Mouse (Mus musculus) 3134 (cell line): Measurements from ENCODE around the gene Fbxl13.
A peak's percentile ranks its signal among the peaks of the same experiment; 100 is the strongest.

Source experiments
- DNase-seq: peaks from one replicate; pipeline ENCODE4 v3.0.0-alpha.2; 2011; ENCODE audit warnings: low spot score; ENCODE audit not compliant: insufficient read length; ENCODE audit errors: extremely low read depth

Gene Fbxl13

DNA sequence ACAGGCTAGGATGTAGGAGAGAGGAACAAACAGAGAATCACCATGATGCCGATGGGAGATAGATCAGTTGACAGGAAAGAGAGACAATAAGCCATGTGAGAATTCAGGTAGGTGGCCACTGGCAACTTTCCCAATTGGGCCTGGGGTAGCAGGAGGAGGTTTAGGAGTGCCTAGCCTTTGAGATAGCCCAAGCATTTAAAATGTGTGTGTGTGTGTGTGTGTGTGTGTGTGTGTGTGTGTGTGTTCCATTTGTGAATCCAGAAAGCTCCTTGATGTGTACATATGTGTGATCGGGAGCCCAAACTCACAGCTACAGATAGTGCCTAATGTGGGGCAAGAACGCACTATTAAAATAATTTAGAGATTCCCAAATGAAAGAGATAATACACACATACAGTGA, 67.3 kb downstream of the Fbxl13 start:
- DNase-seq, result no peak

GRCm38 (mm10) chr5:21575210-21575550, 70.3 kb downstream of the Fbxl13 start:
- no peak for DNase-seq

- no peak for DNase-seq
Observed at GRCm38 (mm10) chr5:21574386-21575209, 70.8 kb downstream of the Fbxl13 start.

- DNase-seq, result no peak
Observed at GRCm38 (mm10) chr5:21572764-21573416, 72.5 kb downstream of the Fbxl13 start.

DNA sequence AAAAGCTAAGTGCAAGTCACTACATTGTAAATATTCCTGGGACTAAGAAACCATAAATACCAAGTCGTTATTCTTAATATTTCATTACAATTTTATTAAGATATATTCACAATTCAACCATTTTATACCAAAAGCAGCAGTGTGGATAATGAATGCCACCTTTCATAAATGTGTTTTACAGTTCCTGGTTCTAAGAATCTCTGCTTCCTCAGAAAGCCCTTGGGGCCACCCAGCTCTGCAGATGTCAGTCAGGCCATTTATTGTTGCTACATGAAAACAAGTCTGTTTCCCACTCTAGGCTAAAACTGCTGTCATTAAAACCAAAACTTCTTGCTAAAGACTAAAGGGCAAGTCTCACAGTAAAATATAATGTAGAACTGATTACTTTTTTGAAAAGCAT, 77.7 kb downstream of the Fbxl13 start:
- DNase-seq, result no peak

DNA sequence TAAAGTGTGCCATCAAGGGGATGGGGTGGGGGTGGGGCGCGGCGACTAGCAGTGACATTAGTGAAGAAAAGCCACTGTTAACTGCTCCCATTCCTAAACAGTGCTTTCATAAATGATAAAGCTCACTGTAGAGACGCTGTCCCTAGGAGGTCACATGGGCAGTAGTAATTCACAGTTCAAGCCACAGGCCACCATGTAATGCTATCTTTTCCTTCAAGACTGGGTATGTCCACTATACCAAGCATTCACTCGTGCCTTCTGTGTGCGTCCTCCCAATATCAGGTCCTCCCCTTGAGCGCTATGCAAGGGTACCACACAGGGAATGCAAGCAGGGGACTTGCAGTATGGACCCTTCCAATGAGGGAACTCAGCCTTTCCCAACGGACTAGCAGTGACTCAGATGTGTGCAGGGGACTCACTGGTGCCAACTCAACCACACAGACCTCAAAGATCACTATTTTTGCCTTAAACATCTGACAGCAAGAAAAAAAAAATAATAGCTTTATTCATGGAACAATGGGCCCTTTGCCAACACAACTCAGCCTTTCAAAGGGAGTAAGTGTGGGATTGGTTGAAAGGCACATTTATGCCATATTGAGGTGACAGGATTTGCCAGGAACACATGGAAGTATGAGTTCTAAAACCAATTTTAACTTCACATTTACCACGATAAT, 79.9 kb downstream of the Fbxl13 start:
- DNase-seq, result peak; percentile 81

GRCm38 (mm10) chr5:21563936-21564335, 81.5 kb downstream of the Fbxl13 start:
- no peak for DNase-seq

DNA sequence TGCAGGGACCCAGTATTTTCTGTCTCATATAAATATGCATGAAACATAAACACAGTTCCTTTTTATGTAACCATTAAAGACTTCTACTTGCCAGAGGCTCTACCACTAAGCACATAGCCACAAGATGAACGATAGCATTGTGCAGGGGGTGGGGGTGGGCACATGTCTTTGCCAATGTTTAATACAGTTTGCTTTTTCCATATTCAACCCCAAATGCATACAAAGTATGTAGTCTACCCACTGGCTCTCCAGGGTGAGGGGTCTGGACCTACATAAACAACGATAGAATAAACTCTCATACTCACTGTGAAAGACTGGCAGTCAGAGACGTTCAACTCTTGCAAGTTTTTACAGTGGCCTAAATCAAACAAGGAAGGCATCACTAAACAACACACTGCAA, 88.9 kb downstream of the Fbxl13 start:
- no peak for DNase-seq

- DNase-seq, result no peak
Observed at GRCm38 (mm10) chr5:21554732-21555131, 90.7 kb downstream of the Fbxl13 start.

- DNase-seq, result no peak
Observed at GRCm38 (mm10) chr5:21553685-21554084, 91.7 kb downstream of the Fbxl13 start.

DNA sequence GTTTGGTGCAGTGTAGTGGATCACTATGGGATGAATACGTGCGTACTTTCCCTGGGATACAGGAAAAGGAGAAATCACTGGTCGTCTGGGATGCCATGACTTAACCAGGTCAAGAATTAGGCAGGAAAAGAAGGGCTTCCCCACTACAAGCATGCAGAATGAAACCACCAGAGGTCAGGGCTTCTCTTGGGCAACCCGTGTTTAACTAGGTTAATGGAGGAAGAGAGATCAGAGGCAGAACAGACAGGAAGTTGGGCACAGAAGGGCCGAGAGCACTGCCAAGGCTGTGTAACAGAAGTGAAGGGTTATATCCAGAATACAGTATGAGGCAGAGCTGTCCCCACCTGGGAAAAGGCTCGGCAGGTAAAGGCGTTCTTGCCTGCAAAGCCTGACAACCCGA, 98.4 kb downstream of the Fbxl13 start:
- no peak for DNase-seq

GRCm38 (mm10) chr5:21545786-21546185, 99.6 kb downstream of the Fbxl13 start:
- DNase-seq, result peak; percentile 29

DNA sequence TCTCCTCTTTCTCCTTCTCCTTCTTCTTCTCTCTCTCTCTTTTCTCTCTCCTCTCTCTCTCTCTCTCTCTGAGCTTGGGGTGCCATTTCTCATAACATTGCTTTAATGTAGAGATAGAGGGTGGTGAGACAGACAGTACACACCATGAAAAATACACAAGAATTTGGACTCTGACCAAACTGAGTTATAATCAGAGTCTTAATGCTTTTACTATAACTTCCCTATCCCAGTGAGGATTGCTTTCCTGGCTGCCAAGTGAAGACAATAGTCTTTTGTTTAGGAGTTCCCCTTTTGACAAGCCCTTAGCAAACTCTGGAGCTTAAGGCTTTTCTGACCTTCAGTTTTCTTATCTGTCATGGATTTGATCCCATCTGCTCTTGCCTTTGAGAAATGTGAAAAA, 100.2 kb downstream of the Fbxl13 start:
- DNase-seq, result no peak

DNA sequence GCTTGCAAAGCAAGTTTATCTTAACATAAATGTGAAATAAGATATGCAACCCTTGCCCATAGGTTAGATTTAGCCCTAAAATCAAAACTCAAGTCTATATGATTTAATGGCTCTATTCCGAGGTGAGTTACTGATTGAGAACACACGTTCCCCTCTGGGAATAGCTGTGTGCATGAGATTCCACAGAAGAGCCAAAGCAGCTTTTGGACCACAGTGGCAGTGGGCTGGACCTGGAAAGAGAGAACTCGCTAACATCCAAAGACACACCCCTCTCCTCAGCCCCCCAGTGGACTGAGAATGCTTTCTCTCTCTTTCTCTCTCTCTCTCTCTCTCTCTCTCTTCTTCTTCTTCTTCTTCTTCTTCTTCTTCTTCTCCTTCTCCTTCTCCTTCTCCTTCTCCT, 100.6 kb downstream of the Fbxl13 start:
- no peak for DNase-seq

- no peak for DNase-seq
Observed at GRCm38 (mm10) chr5:21543409-21544201, 101.8 kb downstream of the Fbxl13 start, which contains the start of gene Lrrc17. TSS of gene Lrrc17 (plus strand) at chr5:21543559.

- no peak for DNase-seq
Observed at GRCm38 (mm10) chr5:21542226-21542625, 103.2 kb downstream of the Fbxl13 start.

DNA sequence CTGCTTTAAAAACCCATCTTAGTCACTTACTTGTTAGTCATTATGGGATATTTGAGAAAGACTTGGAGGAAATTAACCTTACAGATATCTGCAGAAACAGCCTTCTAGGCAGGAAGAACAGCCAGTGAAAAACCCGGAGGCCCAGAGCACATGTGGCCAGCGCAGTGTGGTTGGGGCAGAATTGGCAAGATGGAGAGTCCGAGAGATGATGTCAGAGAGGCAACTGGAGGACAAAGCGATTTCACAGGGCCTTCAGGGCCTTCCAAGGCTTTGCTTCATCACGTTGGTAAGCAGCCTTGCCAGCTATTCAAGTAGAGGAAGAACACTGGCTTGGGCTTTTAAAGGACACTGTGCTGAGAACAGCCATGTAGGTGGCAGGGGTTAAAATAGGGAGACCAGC, 112.5 kb downstream of the Fbxl13 start:
- DNase-seq, result no peak

GRCm38 (mm10) chr5:21532126-21532525, 113.3 kb downstream of the Fbxl13 start:
- DNase-seq, result no peak

DNA sequence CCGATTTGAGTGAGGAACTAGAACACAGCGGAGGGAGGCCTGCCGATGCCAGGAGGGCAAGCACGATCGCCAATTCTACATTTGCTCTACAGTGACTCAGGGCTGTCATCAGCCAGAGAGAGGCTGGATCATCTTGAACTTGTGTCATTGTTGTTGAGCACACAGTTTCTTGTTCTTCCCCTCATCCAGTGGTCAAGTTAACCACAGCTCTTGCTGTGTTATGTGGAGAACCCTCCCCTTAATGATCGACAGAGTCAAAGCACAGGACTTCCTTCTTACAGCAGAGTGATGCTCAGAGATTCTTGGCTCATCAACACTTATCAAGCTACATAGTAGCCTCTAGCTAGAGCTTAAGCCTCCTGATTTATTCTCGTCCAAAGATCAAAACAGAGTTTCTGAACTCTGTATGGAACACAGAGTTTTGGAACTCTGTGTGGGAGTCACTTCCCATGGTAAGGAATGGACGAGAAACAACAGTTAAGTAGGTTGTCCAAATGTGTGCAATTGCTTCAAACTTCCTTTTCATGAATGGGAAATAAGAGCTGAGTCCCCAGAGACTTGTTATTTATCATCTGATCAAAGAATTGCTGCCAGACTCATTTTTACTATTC, 116.2 kb downstream of the Fbxl13 start:
- DNase-seq, result peak; percentile 67

GRCm38 (mm10) chr5:21528068-21528842, 117.2 kb downstream of the Fbxl13 start:
- peak; percentile 57 for DNase-seq
